Mouse (Mus musculus) MEL (cell line): ENCODE results near the gene Fndc10. TPM values are rescaled to one million over a fixed set of nuclear protein-coding genes. Genes with fewer than 3 reads are reported as not detected.
A peak's percentile ranks its signal among the peaks of the same experiment; 100 is the strongest.

Experiments
- DNase-seq: peaks from one replicate; pipeline ENCODE4 v3.0.0; 2011; ENCODE audit warnings: low read depth, low spot score
- H3K27ac ChIP-seq: 2 replicates; pipeline ENCODE4 v1.5.1; 2012; ENCODE audit warnings: low read depth, mild to moderate bottlenecking, control low read depth, low read length, moderate library complexity; ENCODE audit not compliant: control insufficient read depth
- H3K27me3 ChIP-seq, 2 experiments: fragments of 150-350 bp in 1 of 2; sonication (generic) in 1 of 2; 2 replicates each; pipeline ENCODE4 v1.6.1; 2012; ENCODE audit warnings: low read length in 2 of 2, mild to moderate bottlenecking in 2 of 2, improper control_type of control experiment in 1 of 2, moderate library complexity in 1 of 2; ENCODE audit not compliant: insufficient read depth in 2 of 2, control insufficient read depth in 1 of 2
- H3K36me3 ChIP-seq, 2 experiments: 2 replicates each; pipeline ENCODE4 v1.6.1; 2012 to 2014; ENCODE audit warnings: low read length in 2 of 2, improper control_type of control experiment in 1 of 2, inconsistent platforms in 1 of 2, mild to moderate bottlenecking in 1 of 2; ENCODE audit not compliant: insufficient read depth in 2 of 2, control insufficient read depth in 1 of 2
- H3K4me1 ChIP-seq, 2 experiments: fragments of 150-350 bp in 1 of 2; sonication (generic) in 1 of 2; 2 replicates each; pipeline ENCODE4 v1.6.1; 2012; ENCODE audit warnings: low read length in 2 of 2, improper control_type of control experiment in 1 of 2, mild to moderate bottlenecking in 1 of 2; ENCODE audit not compliant: insufficient read depth in 2 of 2, control insufficient read depth in 1 of 2
- H3K4me3 ChIP-seq, 2 experiments: fragments of 150-350 bp in 1 of 2; sonication (generic) in 1 of 2; 2 replicates each; pipeline ENCODE4 v1.5.1; 2012; ENCODE audit warnings: low read depth in 2 of 2, low read length in 2 of 2, mild to moderate bottlenecking in 2 of 2, moderate library complexity in 2 of 2, control low read depth in 1 of 2, improper control_type of control experiment in 1 of 2; ENCODE audit not compliant: control insufficient read depth in 1 of 2, insufficient read depth in 1 of 2
- H3K79me2 ChIP-seq: 2 replicates; pipeline ENCODE4 v1.6.1; 2012; ENCODE audit warnings: mild to moderate bottlenecking, low read length, moderate library complexity; ENCODE audit not compliant: control insufficient read depth, poor library complexity, insufficient read depth
- H3K9ac ChIP-seq: 2 replicates; pipeline ENCODE4 v1.6.1; 2012; ENCODE audit warnings: low read depth, mild to moderate bottlenecking, control low read depth, low read length, moderate library complexity; ENCODE audit not compliant: control insufficient read depth, poor library complexity, severe bottlenecking
- H3K9me3 ChIP-seq: fragments of 150-350 bp; sonication (generic); replicated peaks from 2 replicates; pipeline ENCODE4 v1.6.1; 2012; ENCODE audit warnings: mild to moderate bottlenecking, low read length, improper control_type of control experiment, moderate library complexity; ENCODE audit not compliant: insufficient read depth
- BHLHE40 ChIP-seq: IDR thresholded peaks from 2 replicates; pipeline ENCODE4 v1.6.1; 2012; ENCODE audit warnings: low read depth, mild to moderate bottlenecking, inconsistent platforms, low read length, improper control_type of control experiment, borderline replicate concordance
- CTCF ChIP-seq, 3 experiments: IDR thresholded peaks in 2 of 3; conservative IDR thresholded peaks in 1 of 3; 2 replicates each; pipeline ENCODE4 v1.5.1; 2011 to 2012; ENCODE audit warnings: low read length in 3 of 3, low read depth in 2 of 3, mild to moderate bottlenecking in 2 of 3, improper control_type of control experiment in 1 of 3, inconsistent platforms in 1 of 3, mixed read lengths in 1 of 3, moderate library complexity in 1 of 3; ENCODE audit not compliant: control insufficient read depth in 1 of 3, insufficient read depth in 1 of 3, poor library complexity in 1 of 3, severe bottlenecking in 1 of 3
- E2F4 ChIP-seq: IDR thresholded peaks from 2 replicates; pipeline ENCODE4 v1.6.1; 2011; ENCODE audit warnings: low read depth, low read length, improper control_type of control experiment, borderline replicate concordance
- ELF1 ChIP-seq: IDR thresholded peaks from 2 replicates; pipeline ENCODE4 v1.6.1; 2014; ENCODE audit warnings: low read depth, mild to moderate bottlenecking, inconsistent platforms, low read length, improper control_type of control experiment, moderate library complexity
- GATA1 ChIP-seq: IDR thresholded peaks from 2 replicates; pipeline ENCODE4 v1.6.1; 2011; ENCODE audit warnings: low read depth, low read length, improper control_type of control experiment
- JUND ChIP-seq: IDR thresholded peaks from 2 replicates; pipeline ENCODE4 v1.6.1; 2011; ENCODE audit warnings: low read depth, mild to moderate bottlenecking, improper control_type of control experiment, low read length
- KAT2A ChIP-seq: conservative IDR thresholded peaks from 2 replicates; pipeline ENCODE4 v1.6.1; 2012; ENCODE audit warnings: low read depth, low read length, improper control_type of control experiment, inconsistent platforms
- MAX ChIP-seq: IDR thresholded peaks from 2 replicates; pipeline ENCODE4 v1.6.1; 2011; ENCODE audit warnings: low read length, improper control_type of control experiment
- MAZ ChIP-seq: IDR thresholded peaks from 2 replicates; pipeline ENCODE4 v1.6.1; 2012; ENCODE audit warnings: low read depth, mild to moderate bottlenecking, inconsistent platforms, low read length, improper control_type of control experiment
- MXI1 ChIP-seq: IDR thresholded peaks from 2 replicates; pipeline ENCODE4 v1.6.1; 2011; ENCODE audit warnings: mild to moderate bottlenecking, low read depth, low read length, improper control_type of control experiment
- MYB ChIP-seq: IDR thresholded peaks from 2 replicates; pipeline ENCODE4 v1.6.1; 2011; ENCODE audit warnings: mild to moderate bottlenecking, low read depth, low read length, improper control_type of control experiment
- MYC ChIP-seq: IDR thresholded peaks from 2 replicates; pipeline ENCODE4 v1.6.1; 2011; ENCODE audit warnings: low read depth, mild to moderate bottlenecking, low read length, improper control_type of control experiment, moderate library complexity
- POLR2A ChIP-seq, 2 experiments: IDR thresholded peaks; 2 replicates each; pipeline ENCODE4 v1.6.1; 2011 to 2012; ENCODE audit warnings: low read length in 2 of 2, mild to moderate bottlenecking in 2 of 2, control low read depth in 1 of 2, improper control_type of control experiment in 1 of 2, low read depth in 1 of 2, moderate library complexity in 1 of 2; ENCODE audit not compliant: control insufficient read depth in 1 of 2, insufficient read depth in 1 of 2, poor library complexity in 1 of 2
- POLR2AphosphoS2 ChIP-seq: IDR thresholded peaks from 2 replicates; pipeline ENCODE4 v1.6.1; 2011; ENCODE audit warnings: low read length, improper control_type of control experiment
- POLR2AphosphoS5 ChIP-seq: IDR thresholded peaks from 2 replicates; pipeline ENCODE4 v1.6.1; 2012; ENCODE audit warnings: low read depth, borderline replicate concordance, mild to moderate bottlenecking, inconsistent platforms, low read length, moderate library complexity, mixed read lengths
- RCOR1 ChIP-seq: IDR thresholded peaks from 2 replicates; pipeline ENCODE4 v1.6.1; 2012; ENCODE audit warnings: low read depth, mild to moderate bottlenecking, inconsistent platforms, low read length, improper control_type of control experiment
- SIN3A ChIP-seq: IDR thresholded peaks from 2 replicates; pipeline ENCODE4 v1.6.1; 2012; ENCODE audit warnings: low read length, improper control_type of control experiment, inconsistent platforms
- SMC3 ChIP-seq: IDR thresholded peaks from 2 replicates; pipeline ENCODE4 v1.6.1; 2011; ENCODE audit warnings: low read depth, low read length, improper control_type of control experiment
- TBP ChIP-seq: IDR thresholded peaks from 2 replicates; pipeline ENCODE4 v1.8.0; 2011; ENCODE audit warnings: low read depth, low read length, improper control_type of control experiment
- TCF12 ChIP-seq: IDR thresholded peaks from 2 replicates; pipeline ENCODE4 v1.6.1; 2014; ENCODE audit warnings: low read depth, mild to moderate bottlenecking, inconsistent platforms, low read length, improper control_type of control experiment, moderate library complexity
- ZNF384 ChIP-seq: IDR thresholded peaks from 2 replicates; pipeline ENCODE4 v1.6.1; 2012; ENCODE audit warnings: low read depth, mild to moderate bottlenecking, inconsistent platforms, low read length, improper control_type of control experiment
- polyA plus RNA-seq, 2 experiments: library from polyadenylated mRNA; stranded (reverse) in 1 of 2; unstranded in 1 of 2; fragments of >175 nt in 1 of 2; fragments of >200 nt in 1 of 2; gene quantifications; 2 replicates each; pipeline versions ENCODE4 v1.2.1 to v1.2.4; 2012; ENCODE audit warnings: low replicate concordance in 2 of 2, low read depth in 1 of 2; ENCODE audit not compliant: insufficient read length in 2 of 2, insufficient read depth in 1 of 2, missing spikeins in 1 of 2
- total RNA-seq: library from RNA; depleted of rRNA; stranded (reverse); fragments of 300-350 nt; gene quantifications from 2 replicates; pipeline ENCODE4 v1.2.3, GENCODE M21; 2012

The Fndc10 gene
- total and polyA plus RNA-seq, 3 experiments, result 2.6 to 5.9 TPM; not detected in 1

DNA sequence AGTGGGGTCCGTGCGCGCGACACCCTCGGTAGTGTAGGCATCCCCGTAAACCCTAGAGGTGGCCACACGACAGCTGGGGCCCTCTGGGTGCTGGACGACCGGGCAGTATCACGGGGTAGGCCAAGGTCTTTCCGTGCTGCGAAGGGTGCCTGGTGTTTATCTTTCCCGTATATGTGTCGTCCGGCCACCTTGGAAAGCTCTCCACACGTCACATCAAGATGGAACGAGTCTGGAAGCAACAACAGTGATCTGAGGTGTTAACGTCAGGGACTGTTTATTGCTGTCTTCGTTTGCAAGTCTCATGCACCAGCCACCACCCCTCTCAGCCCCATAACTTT lies 11.4 kb downstream of the Fndc10 start:
- DNase-seq, result peak; percentile 62
- H3K9me3 ChIP-seq, result no peaks in the 10 kb centered on the region
- peak overlapping the region; percentile 99 for H3K27ac ChIP-seq
- TF ChIP-seq TCF12, result peak; percentile 15; the same call in 1 of the 2 replicates
- TF ChIP-seq E2F4, result no peak
- TF ChIP-seq MAX, result peak; percentile 23; the same call in 1 of the 2 replicates
- 0 out of 2 replicates have a peak, but pooled peaks have one; percentile 27 for TF ChIP-seq MXI1
- TF ChIP-seq ELF1, result 0 out of 2 replicates have a peak, but pooled peaks have one; percentile 8
- peaks cover 48% of the 10 kb centered on the region for H3K79me2 ChIP-seq
- no peaks in the 10 kb centered on the region for H3K27me3 ChIP-seq
- H3K9ac ChIP-seq, result peak overlapping the region; percentile 95
- H3K4me1 ChIP-seq, result peaks cover 15 to 19% of the 10 kb centered on the region in 2 experiments
- peak overlapping the region; percentile 77 to 92 for H3K4me3 ChIP-seq
- peaks cover 8 to 39% of the 10 kb centered on the region in 2 experiments for H3K36me3 ChIP-seq

DNA sequence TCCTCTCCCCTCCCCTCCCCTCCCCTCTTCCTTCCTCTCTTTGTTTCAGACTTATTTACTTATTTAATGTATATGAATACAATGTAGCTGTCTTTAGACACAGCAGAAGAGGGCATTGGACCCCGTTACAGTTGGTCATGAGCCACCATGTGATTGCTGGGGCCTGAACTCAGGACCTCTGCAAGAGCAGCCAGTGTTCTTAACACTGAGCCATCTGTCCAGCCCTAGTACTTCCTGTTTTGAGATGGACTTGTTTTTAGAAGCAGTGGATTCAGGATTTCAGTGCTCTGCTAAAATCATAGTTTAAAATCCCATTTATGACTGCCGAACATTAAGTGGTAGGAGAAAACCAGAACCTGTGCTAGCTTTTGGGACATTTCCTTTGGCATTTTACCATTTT lies 14.4 kb downstream of the Fndc10 start:
- Histone ChIP-seq H3K79me2 (peaks cover 67% of the 10 kb centered on the region), H3K4me3 (no peak overlapping the region), H3K9ac (no peak overlapping the region; the same call in 1 of the 2 replicates), H3K36me3 (peaks cover 20 to 36% of the 10 kb centered on the region in 2 experiments), H3K27ac (no peak overlapping the region)
- TF ChIP-seq MAZ (no peak), ZNF384 (no peak), CTCF (IDR thresholded peaks at IDR 0.05 in 2 of 3, conservative IDR thresholded peaks at IDR 0.05 in 1 of 3; ENCODE audit: control insufficient read depth in 1 of 3, insufficient read depth in 1 of 3, low read depth in 2 of 3, low read length in 3 of 3, poor library complexity in 1 of 3, severe bottlenecking in 1 of 3) (no peak), MYB (no peak), MYC (no peak), POLR2A (IDR thresholded peaks at IDR 0.05; ENCODE audit: control insufficient read depth in 1 of 2, insufficient read depth in 1 of 2, low read depth in 1 of 2, low read length in 2 of 2, poor library complexity in 1 of 2) (no peak), POLR2AphosphoS5 (no peak), SMC3 (no peak), POLR2AphosphoS2 (no peak)
- TF ChIP-seq, all 39 proteins: peak for 0
- Histone ChIP-seq H3K4me1 (peaks cover 10 to 16% of the 10 kb centered on the region in 2 experiments), H3K9me3 (no peaks in the 10 kb centered on the region), H3K27me3 (no peaks in the 10 kb centered on the region)
- peak; percentile 50 for DNase-seq

- TF ChIP-seq MYC (no peak), KAT2A (no peak), TBP (no peak), GATA1 (no peak), RCOR1 (no peak), JUND (no peak), SIN3A (no peak), BHLHE40 (no peak)
- no peak overlapping the region for H3K4me3 ChIP-seq
Measured at GRCm38 (mm10) chr4:155708988-155709387, 14.8 kb downstream of the Fndc10 start.

More at GRCm38 (mm10) chr4:155708988-155709387, 14.8 kb downstream of the Fndc10 start:
- Histone ChIP-seq H3K36me3 (peaks cover 24 to 33% of the 10 kb centered on the region in 2 experiments), H3K4me1 (peaks cover 7 to 16% of the 10 kb centered on the region in 2 experiments), H3K79me2 (peaks cover 67% of the 10 kb centered on the region), H3K9ac (no peak overlapping the region; the same call in 1 of the 2 replicates), H3K27me3 (no peaks in the 10 kb centered on the region), H3K9me3 (no peaks in the 10 kb centered on the region), H3K27ac (no peak overlapping the region)
- DNase-seq, result no peak
